Mouse (Mus musculus): ENCODE measurements around the gene Rdh16. TPM values are rescaled to one million over a fixed set of nuclear protein-coding genes. Genes with fewer than 3 reads are reported as not detected.
"Not testable (repeated sequence)": the region's sequence is repeated elsewhere in the genome, so short reads cannot be mapped to it uniquely, and the experiment has no call there.

The Rdh16 gene
- polyA plus RNA-seq, 1 experiment from 2014 or later = not detected

DNA sequence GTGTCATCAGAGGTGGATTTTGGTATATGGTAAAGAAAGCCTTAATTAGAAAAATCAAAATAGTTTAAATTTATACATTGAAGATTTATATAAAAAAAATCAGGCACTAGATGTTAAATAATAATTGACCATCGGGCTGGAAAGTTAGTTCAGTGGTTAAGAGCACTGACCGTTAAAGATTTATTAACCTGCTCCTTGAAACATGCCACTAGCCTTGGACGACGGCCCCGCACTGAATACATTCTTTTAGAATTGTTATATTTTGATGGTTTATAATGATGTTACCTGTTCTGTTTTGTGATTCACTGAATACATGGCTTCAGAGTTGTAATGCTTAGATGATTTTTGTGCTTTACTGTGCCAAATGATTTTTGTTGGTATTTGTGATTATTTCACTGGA, 45.0 kb downstream of the Rdh16 start:
- H3K36me3 ChIP-seq (ENCODE audit: control insufficient read depth, insufficient read depth, low read length); H3K27me3 ChIP-seq (ENCODE audit: control insufficient read depth, insufficient read depth, low read length); ATAC-seq (ENCODE audit: insufficient read depth, low FRiP score, low TSS enrichment); H3K4me2 ChIP-seq (ENCODE audit: low read depth); H3K27ac ChIP-seq (ENCODE audit: low read depth, low read length); H3K9ac ChIP-seq (ENCODE audit: low read length); H3K4me1 ChIP-seq (ENCODE audit: control insufficient read depth, insufficient read depth, low read length); H3K9me3 ChIP-seq (ENCODE audit: control insufficient read depth, low read length); H3K4me3 ChIP-seq (ENCODE audit: low read depth, low read length); DNase-seq (ENCODE audit: low spot score): not testable (repeated sequence)
- 94% methylated on average over 5 of the region's 5 CpGs for WGBS

DNA sequence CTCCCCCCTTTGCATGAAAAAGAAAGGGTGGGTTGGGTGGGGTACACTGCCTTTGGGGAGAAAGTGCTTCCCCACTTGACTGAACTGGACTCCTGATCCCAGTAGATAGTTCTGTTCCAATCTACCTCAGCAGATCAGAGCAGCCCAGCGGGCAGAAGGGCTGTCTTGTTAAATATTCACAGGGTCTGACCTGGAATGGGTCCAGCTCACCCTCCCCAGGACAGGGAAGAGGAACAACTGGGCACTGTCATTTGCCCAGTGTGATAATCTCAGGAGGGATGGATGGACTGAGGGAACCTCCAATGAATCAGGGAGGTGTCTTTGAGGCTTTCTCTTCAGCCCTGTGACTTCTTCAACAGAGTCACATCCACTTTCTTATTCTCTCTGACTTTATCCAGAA, 47.1 kb downstream of the Rdh16 start:
- 85% methylated on average over 1 of the region's 1 CpGs for WGBS

DNA sequence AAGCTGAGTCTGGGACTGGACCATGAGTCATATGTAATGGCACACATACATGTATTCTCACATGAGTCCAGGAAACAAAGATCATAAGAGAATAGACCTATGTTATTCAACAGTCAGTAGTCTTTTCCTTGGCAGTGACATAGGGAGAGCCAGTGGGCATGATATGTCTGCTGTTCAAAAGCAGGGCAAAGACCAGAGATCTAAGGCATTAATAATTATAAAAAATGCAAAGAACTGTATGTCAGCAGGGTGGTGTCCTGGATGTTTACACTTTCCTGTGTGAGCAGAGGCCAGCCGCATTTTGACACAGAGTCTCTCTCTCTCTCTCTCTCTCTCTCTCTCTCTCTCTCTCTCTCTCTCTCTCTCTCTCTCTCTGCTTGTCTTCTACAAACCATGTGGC, 48.7 kb downstream of the Rdh16 start, which contains the start of gene Rdh19:
TSS of gene Rdh19 (plus strand) at position 301 of the 400 bp plus-strand sequence.
- Histone ChIP-seq H3K36me3 (ENCODE audit: control insufficient read depth, insufficient read depth, low read length) (no peaks in the 10 kb centered on the region), H3K27ac (ENCODE audit: low read depth, low read length) (no peak within 1 kb of the TSS), H3K4me3 (ENCODE audit: low read depth, low read length) (no peak within 1 kb of the TSS), H3K9ac (ENCODE audit: low read length) (no peak within 1 kb of the TSS), H3K4me1 (ENCODE audit: control insufficient read depth, insufficient read depth, low read length) (no peaks in the 10 kb centered on the region), H3K4me2 (ENCODE audit: low read depth) (no peak within 1 kb of the TSS), H3K9me3 (ENCODE audit: control insufficient read depth, low read length) (no peaks in the 10 kb centered on the region), H3K27me3 (ENCODE audit: control insufficient read depth, insufficient read depth, low read length) (no peaks in the 10 kb centered on the region)
- DNase-seq (ENCODE audit: low spot score) (no peak), ATAC-seq (ENCODE audit: insufficient read depth, low FRiP score, low TSS enrichment) (no peak)
- WGBS = 95% methylated on average over 1 of the region's 1 CpGs

More for the DNA sequence above, 47.1 kb downstream of the Rdh16 start:
- Histone ChIP-seq H3K9ac (ENCODE audit: low read length) (no peak overlapping the region), H3K36me3 (ENCODE audit: control insufficient read depth, insufficient read depth, low read length) (no peaks in the 10 kb centered on the region), H3K9me3 (ENCODE audit: control insufficient read depth, low read length) (no peaks in the 10 kb centered on the region), H3K4me3 (ENCODE audit: low read depth, low read length) (no peak overlapping the region), H3K27me3 (ENCODE audit: control insufficient read depth, insufficient read depth, low read length) (no peaks in the 10 kb centered on the region), H3K4me2 (ENCODE audit: low read depth) (no peak overlapping the region), H3K4me1 (ENCODE audit: control insufficient read depth, insufficient read depth, low read length) (no peaks in the 10 kb centered on the region), H3K27ac (ENCODE audit: low read depth, low read length) (no peak overlapping the region)
- no peak for ATAC-seq (ENCODE audit: insufficient read depth, low FRiP score, low TSS enrichment)
- no peak for DNase-seq (ENCODE audit: low spot score)

GRCm38 (mm10) chr10:127856376-127856775, 55.4 kb downstream of the Rdh16 start:
- no peak for DNase-seq (ENCODE audit: low spot score)

GRCm38 (mm10) chr10:127864931-127865330, 64.0 kb downstream of the Rdh16 start:
- Histone ChIP-seq H3K4me1 (ENCODE audit: control insufficient read depth, insufficient read depth, low read length) (no peaks in the 10 kb centered on the region), H3K4me2 (ENCODE audit: low read depth) (no peak overlapping the region), H3K36me3 (ENCODE audit: control insufficient read depth, insufficient read depth, low read length) (no peaks in the 10 kb centered on the region), H3K27me3 (ENCODE audit: control insufficient read depth, insufficient read depth, low read length) (no peaks in the 10 kb centered on the region), H3K27ac (ENCODE audit: low read depth, low read length) (no peak overlapping the region), H3K9me3 (ENCODE audit: control insufficient read depth, low read length) (no peaks in the 10 kb centered on the region), H3K9ac (ENCODE audit: low read length) (no peak overlapping the region), H3K4me3 (ENCODE audit: low read depth, low read length) (no peak overlapping the region)
- ATAC-seq (ENCODE audit: insufficient read depth, low FRiP score, low TSS enrichment) (no peak), DNase-seq (ENCODE audit: low spot score) (no peak)

More at GRCm38 (mm10) chr10:127856376-127856775, 55.4 kb downstream of the Rdh16 start:
- Histone ChIP-seq H3K4me2 (ENCODE audit: low read depth) (no peak overlapping the region), H3K4me3 (ENCODE audit: low read depth, low read length) (no peak overlapping the region), H3K27ac (ENCODE audit: low read depth, low read length) (no peak overlapping the region), H3K27me3 (ENCODE audit: control insufficient read depth, insufficient read depth, low read length) (no peaks in the 10 kb centered on the region), H3K9me3 (ENCODE audit: control insufficient read depth, low read length) (no peaks in the 10 kb centered on the region), H3K4me1 (ENCODE audit: control insufficient read depth, insufficient read depth, low read length) (no peaks in the 10 kb centered on the region), H3K36me3 (ENCODE audit: control insufficient read depth, insufficient read depth, low read length) (no peaks in the 10 kb centered on the region), H3K9ac (ENCODE audit: low read length) (no peak overlapping the region)
- no peak for ATAC-seq (ENCODE audit: insufficient read depth, low FRiP score, low TSS enrichment)

- H3K9me3 ChIP-seq (ENCODE audit: control insufficient read depth, low read length) = no peaks in the 10 kb centered on the region
- 82% methylated on average over 3 of the region's 3 CpGs for WGBS
- ATAC-seq (ENCODE audit: insufficient read depth, low FRiP score, low TSS enrichment) = no peak
Measured at GRCm38 (mm10) chr10:127866232-127866631, 65.3 kb downstream of the Rdh16 start, which contains the start of gene Rdh16f2. Rdh16f2 (plus strand) TSS chr10:127866474.

GRCm38 (mm10) chr10:127872484-127872883, 71.5 kb downstream of the Rdh16 start:
- ATAC-seq (ENCODE audit: insufficient read depth, low FRiP score, low TSS enrichment) (no peak), DNase-seq (ENCODE audit: low spot score) (no peak)
- no peak overlapping the region for H3K4me2 ChIP-seq (ENCODE audit: low read depth)
- H3K36me3 ChIP-seq (ENCODE audit: control insufficient read depth, insufficient read depth, low read length) = no peaks in the 10 kb centered on the region
- H3K9ac ChIP-seq (ENCODE audit: low read length) = no peak overlapping the region
- H3K4me1 ChIP-seq (ENCODE audit: control insufficient read depth, insufficient read depth, low read length) = no peaks in the 10 kb centered on the region
- H3K27ac ChIP-seq (ENCODE audit: low read depth, low read length) = no peak overlapping the region
- no peaks in the 10 kb centered on the region for H3K9me3 ChIP-seq (ENCODE audit: control insufficient read depth, low read length)
- WGBS = 76% methylated on average over 4 of the region's 4 CpGs
- H3K4me3 ChIP-seq (ENCODE audit: low read depth, low read length) = no peak overlapping the region
- H3K27me3 ChIP-seq (ENCODE audit: control insufficient read depth, insufficient read depth, low read length) = no peaks in the 10 kb centered on the region

More at GRCm38 (mm10) chr10:127866232-127866631, 65.3 kb downstream of the Rdh16 start, which contains the start of gene Rdh16f2:
- Histone ChIP-seq H3K4me2 (ENCODE audit: low read depth) (no peak within 1 kb of the TSS), H3K27ac (ENCODE audit: low read depth, low read length) (no peak within 1 kb of the TSS), H3K4me1 (ENCODE audit: control insufficient read depth, insufficient read depth, low read length) (no peaks in the 10 kb centered on the region), H3K4me3 (ENCODE audit: low read depth, low read length) (no peak within 1 kb of the TSS), H3K9ac (ENCODE audit: low read length) (no peak within 1 kb of the TSS), H3K27me3 (ENCODE audit: control insufficient read depth, insufficient read depth, low read length) (no peaks in the 10 kb centered on the region), H3K36me3 (ENCODE audit: control insufficient read depth, insufficient read depth, low read length) (no peaks in the 10 kb centered on the region)
- DNase-seq (ENCODE audit: low spot score) = no peak

DNA sequence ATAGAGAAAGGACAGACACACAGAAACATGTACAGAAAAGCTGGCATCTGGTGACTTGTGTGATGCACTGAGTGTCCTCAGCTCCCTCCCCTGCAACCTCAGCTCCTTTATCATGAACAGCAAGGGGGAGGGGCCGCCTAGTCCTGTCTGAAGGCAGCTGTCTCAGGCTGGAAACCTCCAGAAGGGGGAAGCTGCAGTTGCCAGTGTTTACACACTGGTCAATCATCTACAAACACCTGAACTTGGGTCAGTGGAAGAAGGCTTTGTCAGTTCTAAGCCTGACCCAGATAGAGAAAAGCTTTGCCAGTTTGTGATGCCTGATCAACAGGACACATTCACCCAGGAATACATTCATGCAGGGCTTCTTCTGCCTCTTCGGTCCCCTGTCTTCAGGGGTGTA, 76.7 kb downstream of the Rdh16 start:
- Histone ChIP-seq H3K4me2 (ENCODE audit: low read depth) (no peak overlapping the region), H3K9me3 (ENCODE audit: control insufficient read depth, low read length) (no peaks in the 10 kb centered on the region), H3K4me1 (ENCODE audit: control insufficient read depth, insufficient read depth, low read length) (no peaks in the 10 kb centered on the region), H3K27me3 (ENCODE audit: control insufficient read depth, insufficient read depth, low read length) (no peaks in the 10 kb centered on the region), H3K27ac (ENCODE audit: low read depth, low read length) (no peak overlapping the region), H3K9ac (ENCODE audit: low read length) (no peak overlapping the region), H3K4me3 (ENCODE audit: low read depth, low read length) (no peak overlapping the region), H3K36me3 (ENCODE audit: control insufficient read depth, insufficient read depth, low read length) (no peaks in the 10 kb centered on the region)
- WGBS = 51% methylated on average over 2 of the region's 2 CpGs
- ATAC-seq (ENCODE audit: insufficient read depth, low FRiP score, low TSS enrichment) = no peak
- DNase-seq (ENCODE audit: low spot score) = no peak

- Histone ChIP-seq H3K36me3 (ENCODE audit: control insufficient read depth, insufficient read depth, low read length) (no peaks in the 10 kb centered on the region), H3K27me3 (ENCODE audit: control insufficient read depth, insufficient read depth, low read length) (no peaks in the 10 kb centered on the region), H3K9ac (ENCODE audit: low read length) (no peak overlapping the region), H3K4me2 (ENCODE audit: low read depth) (no peak overlapping the region), H3K4me1 (ENCODE audit: control insufficient read depth, insufficient read depth, low read length) (no peaks in the 10 kb centered on the region), H3K4me3 (ENCODE audit: low read depth, low read length) (no peak overlapping the region), H3K27ac (ENCODE audit: low read depth, low read length) (no peak overlapping the region), H3K9me3 (ENCODE audit: control insufficient read depth, low read length) (no peaks in the 10 kb centered on the region)
- DNase-seq (ENCODE audit: low spot score) = no peak
- no peak for ATAC-seq (ENCODE audit: insufficient read depth, low FRiP score, low TSS enrichment)
- WGBS = 74% methylated on average over 3 of the region's 3 CpGs
Measured at GRCm38 (mm10) chr10:127878262-127879057, 77.5 kb downstream of the Rdh16 start.

All from neural tube, embryonic 11.5 days (tissue).